Mouse (Mus musculus) olfactory bulb, adult 2 months (tissue): ENCODE data around the gene Col4a2.

Source experiments
- CTCF ChIP-seq: fragments of 200-500 bp; IDR thresholded peaks from 2 replicates; pipeline ENCODE4 v1.5.1; 2012; ENCODE audit warnings: low read depth, mild to moderate bottlenecking, low read length, moderate library complexity; ENCODE audit not compliant: insufficient read depth
- POLR2A ChIP-seq: fragments of 200-500 bp; IDR thresholded peaks from 2 replicates; pipeline ENCODE4 v1.6.1; 2012; ENCODE audit warnings: mild to moderate bottlenecking, low read depth, low read length, moderate library complexity; ENCODE audit not compliant: insufficient read depth

GRCm38 (mm10) chr8:11304027-11304601 lies 8.5 kb upstream of the Col4a2 start:
- TF ChIP-seq CTCF (no peak), POLR2A (no peak)
